Mouse (Mus musculus) forelimb bud, embryonic 11.5 days (tissue): Measurements from ENCODE around the gene Cmtm1.
"Not testable (repeated sequence)": the region's sequence is repeated elsewhere in the genome, so short reads cannot be mapped to it uniquely, and the experiment has no call there.

Source experiments
- DNase-seq: peaks from one replicate; pipeline ENCODE4 v3.0.0-alpha.2; 2012; ENCODE audit warnings: low read depth, low spot score

Gene Cmtm1

DNA sequence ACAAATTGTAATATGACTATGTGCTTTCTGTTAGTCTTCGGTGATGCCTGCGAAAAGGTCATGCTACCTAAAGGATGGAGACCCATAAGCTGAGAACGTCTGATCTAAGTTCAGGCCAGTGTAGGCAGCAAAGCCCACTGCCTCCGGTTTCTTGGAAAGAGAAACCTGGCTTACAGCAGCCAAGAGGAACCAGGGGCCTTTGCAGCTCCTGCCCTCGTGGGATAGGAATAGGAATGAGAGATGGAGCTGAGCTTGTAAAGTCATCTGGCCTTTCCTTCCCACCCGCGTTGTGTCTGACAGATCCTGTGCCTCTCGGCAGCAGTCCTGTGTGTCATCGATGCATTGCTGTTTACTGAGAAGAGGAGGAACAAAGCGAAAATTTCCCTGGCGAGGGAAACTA is 11.3 kb upstream of the Cmtm1 start, which contains the start of gene Gm11020:
Gm11020 (plus strand) TSS at position 301 of the 400 bp plus-strand sequence.
- not testable (repeated sequence) for DNase-seq

DNA sequence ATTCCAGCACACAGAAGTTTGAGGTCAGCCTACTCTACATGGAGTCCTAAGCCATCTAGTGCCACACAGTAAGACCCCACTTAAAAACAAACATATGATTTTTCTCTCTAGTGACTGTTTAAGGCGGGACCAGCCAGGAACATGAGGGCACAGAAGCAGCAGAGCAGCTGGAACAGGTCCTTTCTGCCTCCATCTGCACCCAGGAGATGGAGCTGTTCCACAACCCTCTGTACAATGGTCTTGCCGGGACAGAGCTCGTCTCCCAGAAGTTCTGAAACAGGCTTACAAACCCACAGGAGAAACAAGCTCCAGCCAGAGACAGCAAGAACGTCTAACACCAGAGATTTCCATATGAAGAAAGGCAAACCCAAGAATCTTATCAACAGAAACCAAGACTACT is 3.4 kb upstream of the Cmtm1 start:
- no peak for DNase-seq

DNA sequence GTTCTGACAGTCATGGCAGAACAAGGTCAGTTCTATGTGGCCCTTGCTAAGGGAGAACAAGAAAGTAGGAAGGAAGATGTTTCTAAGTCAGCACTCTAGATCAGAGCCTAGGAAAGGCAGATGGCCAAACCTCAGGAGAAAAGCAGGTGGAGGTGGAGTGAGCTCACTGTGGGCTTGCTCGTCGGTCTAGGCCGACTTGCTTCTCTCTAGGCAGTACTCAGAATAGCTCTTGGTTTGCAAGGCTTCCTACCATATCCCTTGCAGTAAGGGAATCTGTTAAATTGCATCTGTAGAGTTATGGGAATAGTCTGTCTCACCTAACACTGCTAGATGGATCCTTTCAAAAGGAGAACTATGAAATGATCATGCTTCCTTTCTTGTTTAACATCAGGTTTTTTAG is 2.1 kb upstream of the Cmtm1 start:
- not testable (repeated sequence) for DNase-seq

DNA sequence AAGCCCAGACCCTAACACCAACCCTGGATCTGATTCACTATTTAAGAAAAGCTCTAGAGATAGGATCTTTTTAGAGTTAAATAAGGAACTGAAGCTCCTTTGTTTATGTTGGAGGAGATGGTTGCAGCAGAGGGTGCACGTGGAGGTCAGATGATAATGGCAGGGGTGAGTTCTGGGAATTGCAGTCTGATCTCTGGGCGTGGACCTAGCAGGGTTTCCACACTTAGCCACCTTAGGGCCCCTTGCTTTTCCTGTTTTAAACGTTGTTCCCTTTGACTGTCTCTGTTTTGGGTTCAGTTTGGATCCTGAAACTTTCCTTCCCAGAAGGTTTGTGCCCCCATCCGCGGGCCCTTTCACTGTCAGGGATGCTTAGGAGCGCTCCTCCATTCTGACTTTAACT is 1.6 kb downstream of the Cmtm1 start:
- not testable (repeated sequence) for DNase-seq

DNA sequence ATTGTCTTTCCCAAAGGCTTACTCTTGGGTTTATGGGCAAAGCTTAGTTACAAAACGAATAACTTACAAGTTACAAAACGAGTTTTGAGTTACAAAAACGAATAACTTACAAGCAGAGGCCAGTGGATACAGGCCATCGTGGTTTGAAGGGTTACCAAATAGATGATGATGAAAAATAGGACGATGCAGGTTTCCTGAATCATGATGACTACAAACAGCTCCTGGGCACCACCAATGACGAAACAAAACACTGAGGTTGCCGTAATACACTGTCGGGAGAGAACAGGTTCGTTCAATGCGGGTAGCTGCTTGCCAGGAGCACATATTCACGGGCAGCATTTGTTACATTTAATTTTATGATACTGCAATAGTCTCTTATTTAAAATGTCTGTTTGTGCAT is 5.0 kb downstream of the Cmtm1 start:
- DNase-seq: no peak

DNA sequence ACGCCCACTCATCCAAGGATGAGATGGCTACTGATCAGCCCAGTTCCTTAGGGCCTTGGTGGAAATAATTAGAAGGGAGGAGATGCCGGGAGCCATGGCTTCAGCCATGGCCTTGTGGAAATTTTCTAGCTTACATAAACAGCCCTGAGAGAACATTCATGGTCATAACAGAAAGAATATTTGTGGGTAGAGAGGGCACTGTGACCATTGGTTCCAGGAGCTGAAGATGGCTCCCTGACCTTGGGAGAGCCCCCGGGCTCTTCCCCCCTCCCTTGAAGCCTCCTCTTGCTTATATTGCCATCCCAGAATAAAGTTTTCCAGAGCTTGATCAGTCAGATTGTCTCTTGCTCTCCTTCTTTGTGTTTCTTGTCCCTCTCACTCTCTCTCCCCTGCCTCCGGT is 7.4 kb downstream of the Cmtm1 start:
- not testable (repeated sequence) for DNase-seq

DNA sequence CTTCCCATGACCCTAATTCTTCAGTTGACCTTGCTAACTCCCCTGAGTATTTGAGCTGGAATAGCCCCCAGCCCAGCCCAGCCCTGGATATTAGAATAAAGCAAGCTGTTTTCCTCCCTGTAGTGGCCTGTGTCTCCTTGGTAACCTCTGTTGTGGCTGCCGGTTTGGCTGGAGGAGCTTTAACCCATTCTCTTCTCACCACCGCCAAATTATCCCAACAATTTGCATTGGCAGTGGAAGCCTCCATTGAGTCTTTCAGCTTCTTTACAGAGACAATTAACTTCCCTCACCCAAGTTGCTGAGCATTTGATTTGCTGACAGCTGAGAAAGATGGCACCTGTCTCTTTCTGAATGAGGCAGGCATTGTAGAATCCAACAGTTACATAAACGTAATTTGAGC is 8.4 kb downstream of the Cmtm1 start:
- DNase-seq: peak; percentile 2

DNA sequence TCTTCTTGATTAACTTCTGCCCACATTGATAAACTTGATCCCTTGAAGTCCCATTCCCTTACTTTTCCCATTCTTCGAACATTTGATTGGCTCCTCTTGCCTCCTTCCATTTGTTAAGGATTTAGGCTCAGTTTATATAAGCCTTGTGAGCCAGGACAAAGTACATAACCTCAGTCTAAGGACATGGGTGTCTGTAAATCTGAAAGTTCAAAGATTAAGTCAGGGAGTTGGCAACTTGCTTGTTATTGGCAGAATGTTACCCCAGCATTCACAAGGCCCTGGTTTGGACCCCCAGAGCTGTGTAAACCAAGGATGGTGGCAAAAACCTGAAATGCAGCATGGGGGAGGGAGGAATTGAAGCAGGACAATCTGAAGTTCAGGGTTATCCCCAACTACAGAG is 15.5 kb downstream of the Cmtm1 start:
- no peak for DNase-seq

DNA sequence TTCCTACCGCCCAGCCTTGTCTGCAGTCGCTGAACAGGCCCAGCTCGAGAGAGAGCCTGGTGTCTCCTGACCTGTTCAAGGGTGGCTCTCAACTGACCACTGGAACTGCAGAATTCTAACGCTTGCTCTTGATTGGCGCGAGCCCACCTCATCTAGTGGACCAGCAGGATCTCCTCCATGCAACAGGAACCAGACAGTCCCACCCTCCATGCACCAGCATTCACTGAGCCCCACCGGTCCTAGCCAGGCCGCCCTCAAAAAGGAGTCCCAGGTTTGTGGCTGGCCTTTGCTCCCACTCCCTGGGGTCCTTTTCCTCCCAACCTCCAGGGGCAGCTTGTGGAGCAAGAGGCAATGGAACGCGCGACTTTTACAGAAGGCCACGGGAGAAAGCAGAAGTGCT is 16.9 kb downstream of the Cmtm1 start, which contains the start of gene Cmtm2a:
Cmtm2a (minus strand) TSS at position 101 of the 400 bp plus-strand sequence.
- DNase-seq: not testable (repeated sequence)

DNA sequence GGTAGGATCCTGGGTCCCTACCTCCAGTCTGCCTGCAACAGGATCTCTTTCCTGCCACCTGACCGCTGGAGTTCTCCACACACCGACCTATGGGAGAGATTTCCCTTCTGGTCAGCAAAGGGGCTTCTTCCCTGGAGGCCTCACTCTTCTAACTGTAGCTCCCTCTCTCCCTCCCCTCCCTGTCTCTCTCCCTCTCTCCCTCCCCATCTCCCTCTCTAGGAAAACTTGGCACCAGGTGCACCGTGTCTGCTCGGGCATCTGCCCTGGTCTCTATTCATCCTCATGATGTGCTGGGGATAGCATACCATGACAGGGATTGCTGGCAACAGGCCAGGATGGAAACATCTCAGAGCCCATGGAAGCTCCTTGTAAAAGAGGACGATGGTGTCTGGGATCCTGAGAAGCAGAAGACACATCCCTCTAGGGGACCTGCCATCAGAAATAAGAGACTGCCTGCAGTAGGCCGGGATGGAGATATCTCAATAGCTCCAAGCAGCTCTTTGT is 41.0 kb downstream of the Cmtm1 start:
- DNase-seq: no peak

DNA sequence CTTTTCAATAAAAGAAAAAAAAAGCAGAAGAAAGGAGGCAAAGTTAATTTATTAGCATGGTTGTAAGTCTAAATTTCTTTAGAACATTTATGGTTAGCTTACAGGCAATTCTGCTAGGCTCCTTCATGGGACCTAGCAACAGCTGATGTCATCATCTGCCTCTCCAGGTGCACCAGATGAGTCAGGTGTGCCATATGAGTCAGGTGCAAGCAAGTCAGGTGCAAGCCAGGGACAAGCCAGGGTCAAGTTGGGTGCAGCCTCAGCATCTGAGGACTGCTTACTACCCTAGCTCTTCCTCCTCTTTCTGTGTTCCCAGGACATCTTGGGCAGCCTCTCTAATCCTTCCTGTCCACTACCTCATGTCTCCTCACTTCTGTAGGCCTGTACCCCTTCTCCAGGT is 41.6 kb downstream of the Cmtm1 start:
- no peak for DNase-seq

DNA sequence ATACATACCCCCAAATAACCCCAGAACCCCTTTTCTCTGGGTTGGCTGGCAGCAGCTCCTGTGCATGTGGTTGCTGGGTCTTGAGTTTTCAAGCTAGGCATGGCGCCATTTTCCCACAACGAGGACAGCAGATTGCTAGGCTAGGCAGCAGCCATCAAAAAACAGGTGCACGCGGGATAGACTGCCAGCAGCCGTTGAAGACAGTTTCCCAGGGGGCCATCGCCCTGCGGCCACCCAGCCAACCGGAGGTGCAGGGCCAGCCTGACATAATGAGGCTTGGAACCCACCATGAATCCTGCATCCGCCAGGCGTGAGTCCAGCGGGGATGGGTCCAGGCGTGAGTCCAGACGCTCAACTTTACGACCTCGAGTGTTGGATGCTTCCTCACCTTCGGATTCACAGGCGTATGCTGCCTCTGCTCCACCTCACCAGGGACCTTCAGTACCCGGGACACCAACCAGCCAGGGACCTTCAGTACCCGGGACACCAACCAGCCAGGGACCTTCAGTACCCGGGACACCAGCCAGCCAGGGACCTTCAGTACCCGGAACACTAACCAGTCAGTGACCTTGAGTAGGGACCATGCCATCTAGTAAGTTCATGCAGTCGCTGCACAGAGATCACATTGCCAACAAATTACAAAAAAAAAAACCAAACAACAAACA is 45.5 kb downstream of the Cmtm1 start:
- DNase-seq: not testable (repeated sequence)

DNA sequence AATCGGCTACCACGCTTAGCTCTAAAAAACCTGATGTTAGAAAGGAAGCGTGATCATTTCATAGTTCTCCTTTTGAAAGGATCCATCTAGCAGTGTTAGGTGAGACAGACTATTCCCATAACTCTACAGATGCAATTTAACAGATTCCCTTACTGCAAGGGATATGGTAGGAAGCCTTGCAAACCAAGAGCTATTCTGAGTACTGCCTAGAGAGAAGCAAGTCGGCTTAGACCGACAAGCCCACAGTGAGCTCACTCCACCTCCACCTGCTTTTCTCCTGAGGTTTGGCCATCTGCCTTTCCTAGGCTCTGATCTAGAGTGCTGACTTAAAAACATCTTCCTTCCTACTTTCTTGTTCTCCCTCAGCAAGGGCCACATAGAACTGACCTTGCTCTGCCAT is 48.1 kb downstream of the Cmtm1 start:
- not testable (repeated sequence) for DNase-seq

DNA sequence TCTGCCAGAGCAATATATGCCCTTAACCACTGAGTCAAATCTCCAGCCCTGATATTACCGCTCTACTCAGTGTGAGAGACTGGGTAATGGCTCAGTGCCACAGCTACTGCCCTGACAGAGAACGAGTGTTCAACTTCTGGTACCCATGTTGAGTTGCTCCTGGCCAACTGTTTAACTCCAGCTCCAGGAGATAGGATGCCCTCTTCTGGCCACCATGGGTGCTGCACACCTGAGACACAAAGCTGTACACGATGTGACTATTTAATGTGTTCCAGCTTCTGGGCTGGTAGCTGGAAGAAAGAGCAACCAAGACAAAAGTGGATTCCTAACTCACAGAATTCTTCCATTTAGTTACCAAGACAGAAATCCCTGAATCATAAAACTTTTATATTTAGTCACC is 56.9 kb downstream of the Cmtm1 start:
- peak; percentile 9 for DNase-seq

DNA sequence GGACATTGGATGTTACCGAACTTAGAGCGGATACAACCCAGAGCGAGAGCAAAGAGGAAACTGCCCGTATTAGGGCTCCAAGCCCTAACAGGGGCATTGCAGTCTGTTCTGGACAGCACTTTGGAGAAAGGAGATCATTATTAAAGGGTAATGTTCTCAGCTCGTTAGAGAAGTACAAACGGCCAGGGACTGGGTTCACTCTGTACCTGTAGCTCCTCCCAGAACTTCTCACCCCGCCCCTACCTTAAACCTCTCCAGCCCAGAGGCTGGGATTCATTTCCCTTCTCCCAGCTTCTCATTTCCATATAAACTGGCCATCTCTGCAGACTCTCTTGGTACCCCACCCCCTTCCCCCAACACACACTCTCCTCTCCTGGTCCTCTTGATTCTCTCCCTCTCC is 58.5 kb downstream of the Cmtm1 start:
- DNase-seq: peak; percentile 6

DNA sequence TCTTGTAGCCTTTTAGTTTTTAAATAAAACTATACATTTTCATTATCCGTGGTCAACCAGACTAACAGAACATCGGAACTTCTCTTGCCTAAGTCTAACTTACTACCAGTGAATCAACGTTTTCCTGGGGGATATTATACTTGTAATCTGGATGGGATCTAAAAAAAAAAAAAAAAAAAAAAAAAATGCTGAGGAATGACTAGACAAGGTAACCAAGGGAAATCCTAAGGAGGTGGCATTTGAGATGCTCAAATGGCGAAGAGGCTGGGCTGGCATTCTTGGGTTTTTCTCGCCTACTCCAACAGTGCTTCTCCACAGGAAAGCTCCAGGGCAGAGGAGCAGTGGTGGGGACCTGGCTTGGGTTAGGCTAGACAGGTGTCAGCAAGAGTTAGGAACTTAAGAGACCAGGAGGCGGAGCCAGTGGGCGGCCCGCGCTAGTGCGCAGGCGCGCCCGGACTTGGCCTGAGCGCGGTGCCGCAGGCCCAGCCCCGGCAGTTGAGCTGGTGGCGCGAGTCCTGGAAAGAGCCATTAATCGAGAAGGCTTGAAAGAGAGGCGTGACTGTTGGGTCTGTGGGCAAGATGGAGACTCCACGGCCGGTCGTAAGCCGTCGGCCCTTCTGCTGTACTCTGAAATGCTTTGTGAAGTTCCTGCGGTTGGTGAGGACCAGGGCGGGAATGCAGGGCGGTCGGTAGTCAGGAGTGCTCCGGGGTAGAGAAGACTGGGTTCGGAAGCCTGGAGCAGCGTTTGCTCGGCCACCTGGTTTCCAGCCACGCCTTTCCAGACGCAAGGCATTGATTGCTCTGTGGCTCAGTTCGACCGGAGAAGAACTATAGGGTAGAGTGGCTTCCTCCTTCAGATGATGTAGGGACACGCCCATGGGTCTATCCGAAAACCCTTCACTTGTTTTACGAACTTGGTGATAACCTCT is 59.2 kb downstream of the Cmtm1 start, which contains the start of gene Cklf:
Cklf (plus strand) TSS at position 423 of the 929 bp plus-strand sequence.
- DNase-seq: peak; percentile 97

DNA sequence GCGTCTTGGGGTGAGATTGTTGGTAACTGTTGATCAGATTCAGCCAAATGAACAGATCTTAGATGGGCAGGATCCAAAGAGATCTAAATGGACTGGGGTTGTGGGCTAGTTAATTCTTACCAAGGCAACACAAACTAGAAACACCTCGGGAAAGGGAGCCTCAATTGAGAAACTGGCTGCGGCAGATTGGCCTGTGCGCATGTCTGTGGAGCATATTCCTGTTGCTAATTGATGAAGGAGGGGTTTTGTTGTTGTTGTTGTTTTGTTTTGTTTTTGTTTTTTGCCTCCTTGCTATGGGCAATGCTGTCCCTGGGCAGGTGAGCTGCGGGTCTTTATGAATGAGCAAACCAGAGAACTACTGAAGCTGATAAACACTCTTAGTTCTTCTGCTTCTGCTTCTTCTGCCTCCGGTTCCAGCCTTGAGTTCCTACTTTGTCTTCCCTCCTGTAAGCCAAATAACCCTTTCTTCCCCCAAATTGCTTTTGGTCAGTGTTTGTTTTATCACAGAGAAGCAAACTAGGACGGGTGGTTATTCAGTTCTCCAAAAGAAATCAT is 60.4 kb downstream of the Cmtm1 start:
- DNase-seq: no peak

DNA sequence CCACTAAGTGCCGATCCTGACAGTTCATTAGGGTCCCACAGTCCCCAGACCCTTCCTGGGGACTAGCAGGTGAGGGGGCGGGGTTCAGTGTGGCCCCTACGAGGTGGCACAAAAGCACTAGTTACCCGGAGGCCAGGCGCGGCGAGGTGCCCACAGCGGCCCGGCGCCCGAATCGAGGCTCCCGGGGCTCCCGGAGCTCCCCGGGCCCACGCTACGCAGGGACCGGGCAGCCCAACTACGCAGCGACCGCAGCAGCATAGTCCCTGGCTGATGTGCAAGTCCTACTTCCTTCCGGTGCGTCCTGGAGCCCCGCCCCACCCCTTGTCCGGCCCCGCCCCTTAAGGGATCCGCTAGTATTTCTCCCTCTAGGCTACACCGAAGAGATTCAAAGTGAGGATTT is 61.7 kb downstream of the Cmtm1 start, which contains the start of gene Tk2:
Tk2 (minus strand) TSS at position 283 of the 400 bp plus-strand sequence.
- DNase-seq: peak; percentile 58

DNA sequence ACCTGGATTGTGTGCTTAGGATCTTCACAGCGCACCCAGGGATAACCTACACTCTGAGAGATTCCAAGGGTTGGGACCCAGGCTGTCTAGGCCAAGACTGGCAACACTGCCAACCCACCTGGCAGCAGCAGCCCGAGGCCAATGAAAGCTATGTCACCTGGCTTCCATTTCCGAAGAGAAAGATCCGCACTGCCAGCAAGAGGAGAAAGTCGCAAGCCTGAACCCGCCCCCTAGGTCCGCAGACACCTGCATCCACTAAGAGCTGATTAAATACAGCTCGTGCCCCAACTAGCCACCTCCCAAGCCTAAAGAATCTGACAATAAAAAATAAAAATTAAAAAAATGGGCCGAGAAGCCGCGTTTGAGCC is 62.1 kb downstream of the Cmtm1 start:
- peak; percentile 5 for DNase-seq

DNA sequence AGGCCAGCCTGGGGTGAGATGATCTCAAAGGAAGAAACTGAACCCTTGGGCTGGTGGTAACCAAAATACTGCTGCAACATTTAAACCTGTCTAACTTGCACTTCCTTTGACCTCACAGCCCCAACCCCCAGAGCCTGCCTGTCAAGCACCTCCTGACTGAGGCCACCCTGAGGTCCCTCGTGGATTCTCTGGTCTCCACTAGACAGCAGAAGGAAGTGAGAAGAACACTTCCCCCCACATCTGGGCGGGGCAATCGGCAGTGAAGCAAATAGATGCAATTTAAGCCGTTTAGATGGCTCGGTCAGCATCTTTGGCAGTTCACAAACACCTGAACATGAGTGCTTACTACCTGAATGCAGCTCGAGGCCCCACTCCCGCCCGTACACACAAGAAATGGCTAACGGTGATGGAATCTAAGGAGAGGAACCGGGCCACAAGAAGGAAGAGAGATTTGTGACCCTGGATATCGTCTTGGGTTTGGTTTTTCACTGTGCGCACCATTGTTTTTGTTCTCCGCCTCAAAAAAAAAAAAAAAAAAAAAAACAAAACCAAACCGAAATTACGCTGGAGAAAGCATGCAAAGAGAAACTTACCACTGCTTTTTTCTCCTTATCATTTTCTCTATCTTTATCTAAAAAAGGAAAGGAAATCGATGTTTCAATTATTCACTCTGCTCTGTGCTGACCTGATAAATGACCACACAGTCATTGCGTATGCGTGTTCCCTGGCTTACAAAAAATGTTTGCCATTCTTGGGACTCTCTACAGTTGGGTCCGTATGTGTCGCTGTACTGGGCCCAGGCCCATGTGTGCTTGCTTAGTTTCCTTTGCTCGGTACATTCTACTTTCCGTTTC is 62.7 kb downstream of the Cmtm1 start:
- no peak for DNase-seq

DNA sequence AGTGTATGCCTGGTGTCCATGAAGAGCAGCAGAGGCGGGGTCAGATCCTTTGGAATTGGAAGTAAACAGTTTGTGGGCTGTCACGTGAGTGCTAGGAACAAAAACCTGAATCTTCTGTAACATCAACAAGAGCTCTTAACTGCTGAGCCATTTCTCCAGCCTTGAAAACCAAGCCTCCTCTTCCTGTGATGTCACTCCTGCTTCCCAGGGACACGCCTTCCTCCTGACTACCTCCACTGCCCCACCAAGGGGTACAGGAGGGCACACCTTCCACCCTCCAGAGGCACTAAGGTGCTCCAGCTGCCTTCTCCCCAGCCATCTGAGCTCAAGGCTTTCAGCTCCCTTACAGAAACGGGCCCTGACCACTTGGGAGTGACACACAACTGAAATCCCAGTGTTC is 63.3 kb downstream of the Cmtm1 start:
- DNase-seq: no peak
